Mouse (Mus musculus) neutrophil, adult 59 days (primary cell): ENCODE measurements around the gene Pdgfa. TPM values are rescaled to one million over a fixed set of nuclear protein-coding genes. Genes with fewer than 3 reads are reported as not detected.

Experiments used
- total RNA-seq, 2 experiments: library from RNA; stranded (reverse); gene quantifications; 1 replicate in 1 of 2; 2 replicates in 1 of 2; pipeline ENCODE4 v1.2.4; 2023

Pdgfa gene
- total RNA-seq, result under 1 TPM; 0.24 to 0.44 TPM

GRCm38 (mm10) chr5:138997171-138997788, at the start of gene Pdgfa:
Gene Pdgfa, minus strand, starts transcription at chr5:138997370.

Other genes starting within 250 kb of the Pdgfa start
- gene Fam20c, start 242.9 kb downstream of the Pdgfa start, total RNA-seq, result 1 to 10 TPM; 5.1 to 9.4 TPM
- 1 to 10 TPM; 1.5 to 2.0 TPM for gene Gm5294, start 177.3 kb downstream of the Pdgfa start, total RNA-seq
- under 1 TPM; 0.35 to 0.53 TPM for gene Prkar1b, start 152.6 kb upstream of the Pdgfa start, total RNA-seq
- 1 to 10 TPM; 4.0 to 4.8 TPM for gene Dnaaf5, start 152.9 kb upstream of the Pdgfa start, total RNA-seq
- gene Sun1, start 203.3 kb upstream of the Pdgfa start, total RNA-seq, result 10 to 100 TPM; 57.5 to 65.3 TPM